Mouse (Mus musculus) kidney, postnatal 25 days (tissue): ENCODE measurements around the gene Clybl.

ENCODE experiments used
- DNase-seq, 2 experiments: peaks; one replicate each; pipeline ENCODE4 v3.0.0; 2021; ENCODE audit warnings: mixed read lengths in 2 of 2

Clybl gene

GRCm38 (mm10) chr14:122200247-122200885, 18.9 kb downstream of the Clybl start:
- DNase-seq = no peak

GRCm38 (mm10) chr14:122209177-122209576, 27.7 kb downstream of the Clybl start:
- no peak for DNase-seq

DNA sequence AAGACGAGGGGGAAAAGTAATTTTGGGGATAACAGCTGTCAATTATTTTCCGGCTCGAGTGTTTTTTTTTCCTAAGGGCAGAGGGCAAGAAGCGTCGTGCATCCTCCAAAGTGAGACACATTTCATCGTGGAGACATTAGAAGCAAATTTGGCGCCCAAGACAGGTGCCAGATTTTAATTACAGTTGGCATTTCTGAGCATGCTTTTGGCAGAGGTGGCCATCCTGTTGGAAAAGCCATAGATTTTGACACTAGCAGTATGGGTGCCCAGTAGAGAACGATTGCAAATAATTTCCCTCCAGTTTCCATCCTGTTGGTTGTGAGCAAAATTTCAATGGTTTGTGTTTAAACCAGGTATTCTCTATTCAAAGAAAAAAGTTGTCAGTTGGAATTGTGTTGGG, 32.1 kb downstream of the Clybl start:
- DNase-seq = no peak

DNA sequence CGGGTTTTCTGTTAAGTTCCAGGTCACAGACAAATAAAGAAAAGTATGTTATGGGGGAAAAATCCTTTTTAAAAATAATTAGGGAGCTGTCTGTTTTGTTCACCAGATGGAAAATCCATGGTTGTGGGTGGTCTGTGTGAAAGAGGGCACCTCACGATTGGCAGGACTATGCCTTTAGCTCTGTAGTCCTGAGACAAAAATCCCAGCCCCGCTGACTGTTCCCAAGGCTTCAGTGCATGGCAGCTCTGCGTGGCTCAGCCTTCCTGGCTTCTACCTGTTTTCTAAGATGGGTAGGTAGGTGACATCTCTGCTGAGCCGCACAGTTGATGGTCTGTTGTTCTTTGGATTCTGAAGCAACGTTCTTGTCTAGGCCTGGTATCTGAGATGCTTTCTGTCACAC, 32.6 kb downstream of the Clybl start:
- DNase-seq = no peak

DNA sequence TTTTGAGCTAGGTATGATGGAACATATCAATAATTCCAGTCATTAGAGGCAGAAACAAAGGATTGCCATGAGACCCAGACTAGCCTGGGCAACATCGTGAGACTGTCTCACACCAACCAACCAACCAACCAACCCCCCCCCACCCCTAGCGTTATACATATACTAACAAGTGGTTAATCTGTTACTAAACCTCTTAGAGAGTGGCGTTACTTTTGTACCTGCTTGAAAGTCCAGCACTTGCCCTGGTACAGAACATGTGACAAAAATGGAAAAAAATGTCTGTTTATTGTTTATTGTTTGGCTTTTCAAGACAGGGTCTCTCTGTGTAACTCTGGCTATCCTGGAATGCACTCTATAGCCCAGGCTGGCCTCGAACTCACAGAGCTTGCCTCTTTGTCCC, 35.7 kb downstream of the Clybl start:
- no peak for DNase-seq

DNA sequence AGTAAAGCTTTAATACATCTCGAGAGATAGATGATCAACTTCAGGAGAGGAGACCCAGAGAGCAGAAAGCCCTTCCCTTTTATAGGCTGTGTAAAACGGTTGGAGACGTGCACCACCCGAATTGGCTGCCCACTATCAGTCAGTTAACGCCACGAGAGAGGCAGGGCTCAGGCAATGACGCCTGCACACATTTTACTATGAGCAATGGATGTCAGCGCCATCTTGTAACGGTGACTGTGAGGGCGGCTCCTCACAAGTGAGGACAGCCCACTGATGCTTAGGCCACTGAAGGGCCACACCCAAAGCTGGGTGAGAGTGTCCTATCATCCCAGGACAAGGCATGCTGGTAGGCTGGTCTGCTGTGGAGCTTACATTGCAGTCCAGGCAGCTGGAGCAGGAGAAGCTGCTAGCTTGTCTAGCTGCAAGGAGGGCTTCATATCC, 41.5 kb downstream of the Clybl start:
- no peak for DNase-seq

GRCm38 (mm10) chr14:122223461-122224102, 42.1 kb downstream of the Clybl start:
- peak; percentile 76 to 89 for DNase-seq

DNA sequence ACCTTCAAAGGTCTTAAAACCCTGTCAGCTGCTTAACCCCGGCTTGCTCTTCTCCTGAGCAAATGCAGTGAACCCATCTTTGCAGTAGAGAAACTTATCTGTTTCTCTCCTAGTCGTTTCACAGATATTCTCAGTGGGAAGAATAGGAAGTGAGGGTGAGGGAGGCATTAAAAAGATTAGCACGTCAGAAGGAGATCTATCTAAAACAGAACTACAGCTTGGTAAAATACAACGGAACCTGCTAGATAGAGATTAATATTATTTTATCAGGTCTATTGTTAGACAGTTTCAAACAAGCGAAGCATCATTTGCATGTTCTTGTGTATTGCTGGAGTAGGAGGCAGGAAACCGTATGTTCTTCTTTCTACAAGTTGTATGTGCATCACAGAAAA, 42.6 kb downstream of the Clybl start:
- DNase-seq = no peak

GRCm38 (mm10) chr14:122224501-122224928, 43.0 kb downstream of the Clybl start:
- no peak for DNase-seq

- DNase-seq = no peak
These were observed 44.1 kb downstream of the Clybl start for GRCm38 (mm10) chr14:122225479-122226132.

DNA sequence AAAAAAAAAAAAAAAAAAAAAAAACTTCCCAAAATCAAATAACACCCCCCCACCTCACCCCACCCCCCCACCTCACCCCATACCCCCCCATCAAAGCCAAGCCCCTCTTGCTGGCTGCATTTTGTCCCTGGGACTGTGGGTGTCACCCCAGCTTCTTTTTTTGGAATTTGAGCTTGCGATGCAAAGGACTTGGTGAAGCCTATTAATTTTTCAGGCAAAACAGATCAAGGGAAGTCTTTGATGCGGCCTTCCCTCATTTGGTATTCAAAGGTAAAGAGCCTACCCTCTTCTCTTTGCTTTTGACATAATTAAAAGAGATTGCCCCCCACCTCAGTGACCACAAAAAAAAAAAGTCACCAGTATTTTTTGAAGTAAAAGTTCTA, 44.6 kb downstream of the Clybl start:
- DNase-seq = no peak

DNA sequence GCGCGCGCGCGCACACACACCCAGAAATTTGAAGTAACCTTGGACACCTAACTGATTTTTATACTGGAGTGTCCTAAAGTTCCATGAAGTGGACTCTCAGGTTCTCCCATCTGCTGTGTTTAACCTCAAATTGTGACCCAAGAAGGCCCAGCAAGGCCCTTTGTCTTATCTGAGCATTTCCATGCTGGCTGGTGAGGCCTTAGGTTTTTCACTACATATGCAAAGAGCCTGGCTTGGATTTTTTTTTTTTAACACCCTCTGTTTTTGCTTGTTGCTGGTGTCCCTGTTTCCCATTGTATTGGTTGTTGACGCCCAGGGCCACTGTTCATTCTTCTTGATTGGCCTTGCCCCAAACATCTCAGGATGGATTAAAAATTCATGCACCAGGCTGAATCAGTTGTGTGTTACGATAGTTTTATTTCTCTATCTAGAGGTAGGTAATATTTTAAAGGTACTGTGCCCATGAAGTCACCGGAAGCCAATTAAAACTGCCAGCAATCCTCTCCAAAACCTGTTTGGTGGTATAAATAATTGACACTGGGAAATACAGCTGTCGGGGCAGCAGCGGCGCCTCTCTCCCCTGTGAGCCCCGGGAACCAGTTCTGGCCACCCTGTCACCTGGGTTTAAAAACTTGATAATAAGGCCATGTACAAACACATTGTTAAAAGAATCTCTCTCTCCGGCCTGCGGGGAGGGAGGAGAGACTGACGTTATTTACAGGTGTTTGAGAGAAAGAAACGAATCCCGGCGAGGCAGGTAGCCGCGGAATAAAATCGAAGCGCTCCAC, 45.4 kb downstream of the Clybl start:
- no peak for DNase-seq

DNA sequence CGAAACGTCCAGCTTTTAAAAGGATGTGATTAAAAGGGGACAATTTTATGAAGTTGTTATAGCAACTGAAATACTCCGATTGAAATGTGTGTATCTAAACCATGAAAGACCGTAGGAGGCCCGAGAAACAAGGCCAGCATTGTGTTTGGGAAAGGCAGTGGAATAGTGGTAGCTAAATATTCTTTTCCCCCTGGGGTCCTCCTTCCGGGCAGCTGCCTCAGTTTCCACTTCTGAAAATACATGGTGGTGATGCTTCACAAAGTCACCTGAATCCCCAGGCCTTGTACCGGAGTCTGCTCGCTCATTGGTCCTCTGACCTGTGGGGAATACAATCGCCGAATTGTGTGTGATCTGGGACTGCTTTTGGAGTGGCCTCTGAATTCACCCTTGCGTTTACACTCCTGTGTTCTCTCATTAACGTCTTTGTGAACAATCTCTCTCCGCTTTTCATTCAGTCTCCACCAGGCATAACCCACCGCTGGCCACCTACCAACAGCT, 46.0 kb downstream of the Clybl start:
- DNase-seq = no peak

DNA sequence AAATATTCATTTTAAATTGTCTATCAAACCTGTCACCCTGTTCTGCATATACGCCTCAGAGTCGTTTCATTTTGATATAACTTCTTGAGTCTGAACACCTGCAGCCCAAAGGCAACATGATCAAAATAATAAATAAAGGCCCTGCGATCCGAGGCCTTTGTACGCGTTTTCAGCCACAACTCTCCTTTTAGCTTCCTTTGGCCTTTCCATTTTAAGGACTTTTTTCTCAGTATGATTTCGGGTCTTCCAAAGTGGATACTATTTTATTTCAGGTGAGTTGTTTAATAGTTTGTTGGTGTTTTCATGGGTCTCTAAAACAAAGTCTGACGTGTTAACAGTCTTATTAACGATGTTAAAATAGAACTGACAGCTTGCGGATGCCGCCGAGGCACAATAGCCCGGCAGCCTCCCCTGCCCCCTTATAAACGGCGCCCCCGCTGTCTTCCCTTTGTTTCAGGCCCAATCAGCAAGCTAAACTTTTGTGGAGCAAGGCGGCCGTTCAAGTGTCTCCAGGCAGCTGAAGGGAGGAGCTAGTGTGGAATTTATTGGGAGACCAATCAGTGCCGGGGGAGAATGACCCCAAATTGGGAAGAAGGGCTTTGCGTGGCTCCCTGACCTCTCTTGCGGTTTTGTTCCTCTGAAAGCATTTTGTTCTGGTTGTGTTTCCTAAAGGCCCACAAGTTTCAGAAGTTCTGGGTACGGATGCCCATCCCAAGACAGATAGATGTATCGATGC, 47.5 kb downstream of the Clybl start:
- no peak for DNase-seq

GRCm38 (mm10) chr14:122229988-122230387, 48.5 kb downstream of the Clybl start:
- no peak for DNase-seq

GRCm38 (mm10) chr14:122230621-122231025, 49.1 kb downstream of the Clybl start:
- DNase-seq = no peak

- no peak for DNase-seq
These were observed 49.6 kb downstream of the Clybl start for GRCm38 (mm10) chr14:122231073-122231472.

DNA sequence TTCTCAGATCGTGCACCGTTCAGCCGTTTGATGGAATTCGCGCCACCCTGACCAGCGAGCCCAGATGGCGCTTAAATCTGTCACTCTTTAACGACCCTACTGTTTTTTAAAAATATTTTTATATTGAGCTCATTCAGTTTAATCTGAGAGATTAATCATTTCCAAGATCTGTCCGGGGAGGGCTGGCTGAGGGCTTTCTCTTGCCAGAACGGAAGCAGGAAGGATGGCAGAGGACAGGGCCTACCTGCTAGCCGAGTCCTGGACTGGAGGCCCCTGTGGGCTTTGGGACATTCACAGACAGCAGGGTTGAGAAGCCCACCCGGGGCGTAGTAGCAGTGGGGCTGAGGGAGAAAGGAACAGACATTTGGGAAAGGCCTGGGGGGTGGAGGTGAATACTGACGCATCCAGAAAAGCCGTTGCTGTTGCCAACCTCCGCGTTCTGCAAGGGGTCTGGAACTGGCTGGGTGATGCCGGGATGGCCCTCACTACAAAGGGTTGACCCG, 51.8 kb downstream of the Clybl start:
- peak; percentile 38 to 59 for DNase-seq

GRCm38 (mm10) chr14:122243874-122244273, 62.4 kb downstream of the Clybl start:
- no peak for DNase-seq

DNA sequence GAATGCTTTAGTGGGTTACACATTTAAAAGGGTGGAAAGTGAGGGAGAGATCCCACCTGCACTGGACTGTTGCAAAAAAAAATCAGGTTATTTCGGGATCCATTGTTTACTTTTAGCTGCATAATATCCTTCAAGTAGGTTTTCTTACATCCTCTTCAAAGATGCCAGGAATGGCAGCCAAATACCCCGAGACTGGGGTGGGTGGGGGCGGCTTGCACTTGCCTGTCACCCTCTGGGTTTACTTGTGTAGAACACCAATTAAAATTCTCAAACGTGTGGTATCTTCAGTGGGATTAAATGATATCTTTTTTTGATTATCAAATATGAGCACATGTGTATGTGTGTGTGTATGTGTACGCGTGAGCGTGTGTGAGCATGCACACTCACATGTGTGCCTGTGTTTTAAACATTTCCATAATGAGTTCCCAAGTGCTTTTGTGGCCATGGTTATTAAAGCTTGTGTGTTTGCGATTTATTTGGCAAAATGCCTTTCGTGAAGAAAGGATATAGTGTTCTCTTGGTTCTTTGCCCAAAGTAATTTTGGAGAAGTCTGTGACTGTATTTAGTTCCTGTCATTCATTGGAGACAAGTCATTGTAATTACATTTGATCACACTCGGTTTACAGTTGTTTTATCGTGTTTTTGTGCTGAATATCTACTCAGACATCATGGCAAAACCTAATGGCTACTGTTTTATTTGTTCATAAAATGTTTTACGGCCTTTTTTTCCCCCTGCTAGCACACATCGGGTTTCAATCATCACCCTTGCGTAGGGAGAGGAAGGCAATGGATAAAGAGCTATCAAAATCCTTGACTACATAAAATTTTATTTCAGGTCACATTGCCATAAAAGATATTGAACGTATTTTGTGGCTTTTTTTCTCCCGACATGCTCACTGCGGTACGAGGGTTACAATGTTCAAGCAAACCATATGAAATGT, 65.7 kb downstream of the Clybl start:
- no peak for DNase-seq

- peak in 1 of 2 experiments; percentile 25 for DNase-seq
These were observed 67.6 kb downstream of the Clybl start for GRCm38 (mm10) chr14:122249123-122249522.
